Mouse (Mus musculus) kidney, postnatal 10 days (tissue): ENCODE results near the gene Crebrf.

ENCODE experiments used
- DNase-seq: peaks from one replicate; pipeline ENCODE4 v3.0.0; 2021; ENCODE audit warnings: mixed read lengths

Gene Crebrf

GRCm38 (mm10) chr17:26715271-26715758, at the start of gene Crebrf:
Crebrf (plus strand) TSS chr17:26715650.
- DNase-seq = peak; percentile 99

- DNase-seq = no peak
These were observed 44.2 kb upstream of the Crebrf start for GRCm38 (mm10) chr17:26671268-26671667.

- DNase-seq = no peak
These were observed 39.6 kb upstream of the Crebrf start for GRCm38 (mm10) chr17:26675845-26676244.

GRCm38 (mm10) chr17:26676252-26676615, 39.2 kb upstream of the Crebrf start:
- peak; percentile 95 for DNase-seq

- peak; percentile 81 for DNase-seq
These were observed 38.7 kb upstream of the Crebrf start for GRCm38 (mm10) chr17:26676616-26677376.

- peak; percentile 23 for DNase-seq
These were observed 37.5 kb upstream of the Crebrf start for GRCm38 (mm10) chr17:26677711-26678637.

- DNase-seq = no peak
These were observed 34.2 kb upstream of the Crebrf start for GRCm38 (mm10) chr17:26681276-26681675.

- no peak for DNase-seq
These were observed 29.0 kb upstream of the Crebrf start for GRCm38 (mm10) chr17:26686334-26687000.

- DNase-seq = no peak
These were observed 26.4 kb upstream of the Crebrf start for GRCm38 (mm10) chr17:26688795-26689735.

- no peak for DNase-seq
These were observed 25.6 kb upstream of the Crebrf start for GRCm38 (mm10) chr17:26689810-26690209.

- no peak for DNase-seq
These were observed 25.2 kb upstream of the Crebrf start for GRCm38 (mm10) chr17:26690236-26690635.

- DNase-seq = no peak
These were observed 24.3 kb upstream of the Crebrf start for GRCm38 (mm10) chr17:26691110-26691509.

GRCm38 (mm10) chr17:26693424-26693823, 22.0 kb upstream of the Crebrf start:
- DNase-seq = no peak

GRCm38 (mm10) chr17:26694171-26694570, 21.3 kb upstream of the Crebrf start:
- no peak for DNase-seq

GRCm38 (mm10) chr17:26695193-26695592, 20.3 kb upstream of the Crebrf start:
- DNase-seq = no peak

- no peak for DNase-seq
These were observed 16.6 kb upstream of the Crebrf start for GRCm38 (mm10) chr17:26698846-26699245.

- peak; percentile 36 for DNase-seq
These were observed 15.4 kb upstream of the Crebrf start for GRCm38 (mm10) chr17:26699819-26700616.

- DNase-seq = no peak
These were observed 13.9 kb upstream of the Crebrf start for GRCm38 (mm10) chr17:26701565-26701964.

GRCm38 (mm10) chr17:26702621-26703020, 12.8 kb upstream of the Crebrf start:
- DNase-seq = no peak

- DNase-seq = no peak
These were observed 11.8 kb upstream of the Crebrf start for GRCm38 (mm10) chr17:26703671-26704070.
